ENCODE assay signal across 12 mouse cellular contexts in the genomic region with DNA sequence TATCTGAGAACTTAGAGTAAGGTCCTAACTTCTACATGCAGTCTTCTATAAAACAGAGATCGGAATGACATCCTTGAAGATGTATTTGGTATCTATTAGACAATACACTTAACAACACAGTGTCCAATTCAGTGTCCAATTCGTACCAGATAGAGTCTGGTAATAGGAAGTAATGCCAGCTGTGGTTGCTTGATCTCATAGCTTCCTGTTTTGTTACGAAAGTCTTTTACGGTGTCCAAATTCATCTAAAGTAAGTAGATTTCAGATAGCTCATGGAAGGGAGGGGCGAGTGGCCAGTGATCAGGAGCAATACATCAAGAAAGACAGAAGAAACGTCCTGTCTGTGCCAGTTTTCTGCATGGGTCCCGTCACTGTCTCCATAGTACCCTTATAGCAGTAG.
"Had no signal": no experiment of that assay in that cellular context is flagged by ENCODE, and none has a peak within 500 bp of the region (broad histone marks: within the 10 kb centered on the region; RNA-seq: fewer than 3 reads in every experiment).

No protein-coding gene starts in this region.

- H3K4me1 ChIP-seq: liver, embryonic 15.5 days had no signal

- H3K4me2 ChIP-seq: liver, embryonic 11.5 days; liver, embryonic 15.5 days; midbrain, embryonic 12.5 days had no signal

- H3K4me3 ChIP-seq: liver, embryonic 15.5 days; megakaryocyte, embryonic 14.5 days; midbrain, embryonic 12.5 days had no signal

- H3K36me3 ChIP-seq: liver, embryonic 15.5 days; midbrain, embryonic 12.5 days had no signal

- H3K27ac ChIP-seq: liver, embryonic 15.5 days; midbrain, embryonic 12.5 days had no signal

- ATAC-seq: lung, postnatal 0 days had no signal

- H3K9me3 ChIP-seq: liver, embryonic 15.5 days; midbrain, embryonic 12.5 days had no signal

- H3K9ac ChIP-seq: liver, embryonic 15.5 days; midbrain, embryonic 12.5 days had no signal

- DNase-seq: kidney, adult 8-10 months; kidney, postnatal 25 days; left cerebral cortex, postnatal 4 days; lung, adult 2 months; lung, postnatal 36 days; retina, postnatal 1 day; thymus, postnatal 36 days had no signal

- H3K27me3 ChIP-seq: liver, embryonic 15.5 days; megakaryocyte, embryonic 14.5 days; midbrain, embryonic 12.5 days had no signal
